Comparison of ENCODE assay signal across 10 mouse cellular contexts in the genomic region with DNA sequence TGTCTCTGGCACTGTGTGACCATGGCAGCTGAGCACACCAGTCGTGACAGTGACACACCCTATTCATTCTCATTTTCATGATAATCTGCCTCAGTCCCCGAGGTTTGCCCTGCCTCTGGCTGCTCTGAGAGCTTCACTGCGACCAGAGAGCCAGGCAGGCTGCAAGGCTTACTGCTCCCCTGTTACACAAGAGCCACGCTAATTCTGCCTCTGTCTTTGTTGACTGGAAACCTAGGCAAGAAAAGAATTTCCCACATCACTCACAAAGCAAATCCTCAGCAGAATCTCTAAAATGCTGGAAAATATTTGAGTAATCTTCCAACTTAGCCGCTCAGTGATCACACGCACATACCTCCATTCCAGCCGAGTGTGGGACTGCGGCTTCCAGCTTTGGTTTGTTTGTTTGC.
DNase-seq lines count a peak whose midpoint lies in the region; ATAC-seq lines count a peak whose summit lies in the region.
"Had no signal": no experiment of that assay in that cellular context is flagged by ENCODE, and none has a peak within 500 bp of the region (broad histone marks: within the 10 kb centered on the region; RNA-seq: fewer than 3 reads in every experiment).

No protein-coding gene starts in this region.

- H3K9me3 ChIP-seq in hindbrain, embryonic 14.5 days (ENCODE audit: control insufficient read depth, low read length): no peaks in the 10 kb centered on the region
- H3K9me3 ChIP-seq in liver, embryonic 16.5 days (replicated peaks; ENCODE audit: control insufficient read depth, low read length): no peaks in the 10 kb centered on the region

- H3K27me3 ChIP-seq in hindbrain, embryonic 14.5 days (ENCODE audit: control insufficient read depth, insufficient read depth, low read length): no peaks in the 10 kb centered on the region
- no peaks in the 10 kb centered on the region; the same call in 1 of the 2 replicates for H3K27me3 ChIP-seq in liver, embryonic 16.5 days (ENCODE audit: control insufficient read depth, insufficient read depth, low read depth, low read length)

- no peak overlapping the region for H3K4me2 ChIP-seq in hindbrain, embryonic 14.5 days (replicated peaks)
- no peak overlapping the region for H3K4me2 ChIP-seq in liver, embryonic 16.5 days (ENCODE audit: low read depth, low read length)

- ATAC-seq in hindbrain, embryonic 14.5 days (ENCODE audit: low FRiP score): no peak
- no peak for ATAC-seq in liver, embryonic 16.5 days (ENCODE audit: low read depth)
- no peak for ATAC-seq in megakaryocyte-erythroid progenitor cell, adult 5-6 weeks (replicated peaks; ENCODE audit: low FRiP score, low TSS enrichment, poor library complexity, severe bottlenecking)
- ATAC-seq: activated CD4-positive, CD25-positive, alpha-beta regulatory T cell, adult 4 months had no signal

- WGBS in hindbrain, embryonic 14.5 days: 35% methylated on average over 8 of the region's 8 CpGs
- whole genome bisulfite sequencing in liver, embryonic 16.5 days (ENCODE audit: insufficient replicate concordance): 25% methylated on average over 8 of the region's 8 CpGs

- H3K27ac ChIP-seq in hindbrain, embryonic 14.5 days: 0 out of 2 replicates have a peak overlapping the region, but pooled peaks have one; percentile 8
- peak overlapping the region; percentile 84 for H3K27ac ChIP-seq in liver, embryonic 16.5 days (ENCODE audit: low read length)

- H3K9ac ChIP-seq in hindbrain, embryonic 14.5 days: no peak overlapping the region
- H3K9ac ChIP-seq in liver, embryonic 16.5 days (ENCODE audit: low read depth, low read length): 0 out of 2 replicates have a peak overlapping the region, but pooled peaks have one; percentile 2

- no peak overlapping the region for H3K4me3 ChIP-seq in hindbrain, embryonic 14.5 days (replicated peaks; ENCODE audit: low read length)
- no peak overlapping the region; the same call in 1 of the 2 replicates for H3K4me3 ChIP-seq in liver, embryonic 16.5 days (ENCODE audit: low read depth, low read length)
- H3K4me3 ChIP-seq: erythroblast, embryonic 14.5 days had no signal

- DNase-seq in embryo, embryonic 10.5 days (ENCODE audit: low spot score): peak; percentile 23
- DNase-seq in embryo, embryonic 10 days (ENCODE audit: low spot score): no peak
- DNase-seq in ZHBTc4 (ENCODE audit: low read depth, low spot score): peak; percentile 62
- DNase-seq in hindbrain, embryonic 14.5 days (ENCODE audit: low spot score): peak; percentile 33
- no peak for DNase-seq in layer of hippocampus, adult 9-10 months (ENCODE audit: low spot score)
- no peak for DNase-seq in heart, adult 8-10 months (ENCODE audit: low spot score)

- 0 out of 2 replicates have a peak, but pooled peaks cover 5% of the 10 kb centered on the region for H3K4me1 ChIP-seq in hindbrain, embryonic 14.5 days (replicated peaks; ENCODE audit: control insufficient read depth, insufficient read depth, low read length)
- no peaks in the 10 kb centered on the region; the same call in 1 of the 2 replicates for H3K4me1 ChIP-seq in liver, embryonic 16.5 days (ENCODE audit: control insufficient read depth, low read depth, low read length)

- H3K36me3 ChIP-seq in hindbrain, embryonic 14.5 days (replicated peaks; ENCODE audit: control insufficient read depth, insufficient read depth): no peaks in the 10 kb centered on the region
- no peaks in the 10 kb centered on the region for H3K36me3 ChIP-seq in liver, embryonic 16.5 days (ENCODE audit: control insufficient read depth, insufficient read depth)

Comparison
In these comparisons a context has a peak if more than half of its experiments do, and no peak if none do; other contexts are left out.
1. DNase-seq: peak in embryo, embryonic 10.5 days (single experiment), ZHBTc4 (single experiment) and hindbrain, embryonic 14.5 days (single experiment); none in embryo, embryonic 10 days (single experiment), layer of hippocampus, adult 9-10 months (single experiment) and heart, adult 8-10 months (single experiment).